Mouse (Mus musculus): ENCODE data around the gene Srpk1.

Srpk1 gene

DNA sequence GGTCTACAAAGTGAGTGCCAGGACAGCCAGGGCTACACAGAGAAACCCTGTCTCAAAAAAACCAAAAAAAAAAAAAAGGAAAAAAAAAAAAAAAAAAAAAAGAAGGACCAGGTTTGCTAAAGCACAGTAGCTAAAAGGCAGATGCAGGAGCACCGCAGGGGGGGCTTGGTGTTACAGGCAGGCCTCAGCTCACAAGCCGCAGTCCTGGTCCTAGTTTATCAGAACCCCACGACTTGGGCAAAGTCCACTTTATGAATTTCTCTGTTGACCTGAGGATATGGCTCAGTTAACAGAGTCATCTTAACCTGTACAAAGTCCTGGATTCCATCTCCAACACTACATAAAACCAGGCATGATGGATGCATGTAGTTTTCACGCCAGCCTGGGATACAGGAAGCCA, 7.2 kb downstream of the Srpk1 start:
- in situ Hi-C loops (cut with MboI, MseI), result no loop called here

DNA sequence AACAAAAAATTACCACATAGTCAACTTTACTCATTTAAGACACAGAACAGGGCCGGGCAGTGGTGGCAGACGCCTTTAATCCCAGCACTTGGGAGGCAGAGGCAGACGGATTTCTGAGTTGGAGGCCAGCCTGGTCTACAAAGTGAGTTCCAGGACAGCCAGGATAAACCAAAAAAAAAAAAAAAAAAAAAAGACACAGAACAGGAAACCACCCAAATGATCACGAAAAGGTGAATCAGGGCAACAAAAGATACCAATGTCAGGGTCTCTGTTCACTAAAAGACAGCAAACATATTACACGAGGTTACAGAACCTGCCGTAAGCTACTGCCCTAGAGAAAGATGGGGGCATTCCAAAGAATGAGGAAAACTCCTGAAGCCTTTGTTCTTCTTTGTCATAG, 9.4 kb downstream of the Srpk1 start:
- in situ Hi-C loops (cut with MboI, MseI), result no loop called here

DNA sequence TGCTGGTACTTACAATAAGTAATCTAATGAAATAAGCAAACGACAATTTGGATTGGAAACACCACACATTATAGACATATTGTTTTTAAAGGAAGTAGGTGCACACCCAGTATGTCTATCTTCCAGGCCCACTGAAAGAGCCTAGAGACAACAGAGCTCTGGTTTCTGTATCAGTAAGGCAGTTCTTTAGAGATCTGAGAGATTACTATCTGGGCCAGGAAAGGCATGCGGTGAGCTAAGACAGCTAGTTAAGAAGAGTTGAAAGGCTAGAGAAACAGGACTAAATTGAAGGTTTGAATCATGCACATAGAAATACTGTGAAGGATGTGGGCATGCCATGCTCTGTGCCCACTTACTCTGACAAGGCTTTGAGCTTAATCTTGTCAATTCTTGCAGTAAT, 9.9 kb downstream of the Srpk1 start:
- in situ Hi-C loops (cut with MboI, MseI), result no loop called here

DNA sequence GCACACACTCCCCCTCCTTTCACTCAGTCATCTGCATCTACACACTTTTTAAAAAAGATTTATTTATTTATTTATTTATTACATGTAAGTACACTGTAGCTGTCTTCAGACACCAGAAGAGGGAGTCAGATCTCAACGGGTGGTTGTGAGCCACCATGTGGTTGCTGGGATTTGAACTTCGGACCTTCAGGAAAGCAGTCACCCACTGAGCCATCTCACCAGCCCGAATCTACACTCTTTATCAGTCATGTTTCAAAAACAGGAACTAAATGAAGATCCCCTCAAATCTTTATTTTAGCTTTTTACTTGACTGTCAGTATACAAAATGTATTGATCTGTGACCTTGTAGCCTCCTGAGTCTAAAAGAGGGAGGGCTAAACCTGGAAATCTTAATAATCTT, 13.0 kb downstream of the Srpk1 start:
- in situ Hi-C loops (cut with MboI, MseI), result no loop called here

DNA sequence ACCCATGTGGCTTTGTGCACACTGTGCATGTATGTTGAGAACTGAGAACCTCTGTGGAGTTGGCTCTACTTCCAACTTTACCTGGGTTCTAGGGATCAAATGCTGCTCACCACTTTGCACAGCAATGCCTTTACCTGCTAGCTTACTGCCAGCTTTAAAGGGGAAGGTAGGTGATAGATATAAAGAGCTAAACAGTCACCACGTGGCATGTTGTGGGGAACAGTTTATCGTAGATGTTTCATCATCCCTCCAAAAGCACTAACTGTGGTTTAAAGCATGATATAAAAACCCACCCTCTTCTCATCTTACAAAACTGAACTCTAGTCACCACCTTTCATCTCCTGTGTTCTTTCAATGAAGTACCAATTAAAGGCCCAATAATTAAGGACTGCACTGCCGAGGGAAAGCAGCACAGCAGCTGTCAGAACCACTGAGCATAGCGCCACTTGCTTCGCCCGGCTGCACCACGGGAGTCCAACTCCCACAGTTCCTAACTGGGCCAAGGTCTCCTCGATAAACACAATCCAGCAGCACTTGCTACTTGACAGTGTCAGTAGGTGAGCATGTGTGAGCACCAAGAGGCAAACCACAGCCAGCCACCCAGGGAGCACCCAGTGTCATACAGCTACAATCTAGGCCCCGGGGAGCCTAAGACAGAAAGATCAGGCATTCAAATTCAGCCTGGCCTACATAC, 20.8 kb downstream of the Srpk1 start:
- in situ Hi-C loops (cut with MboI, MseI), result no loop called here

DNA sequence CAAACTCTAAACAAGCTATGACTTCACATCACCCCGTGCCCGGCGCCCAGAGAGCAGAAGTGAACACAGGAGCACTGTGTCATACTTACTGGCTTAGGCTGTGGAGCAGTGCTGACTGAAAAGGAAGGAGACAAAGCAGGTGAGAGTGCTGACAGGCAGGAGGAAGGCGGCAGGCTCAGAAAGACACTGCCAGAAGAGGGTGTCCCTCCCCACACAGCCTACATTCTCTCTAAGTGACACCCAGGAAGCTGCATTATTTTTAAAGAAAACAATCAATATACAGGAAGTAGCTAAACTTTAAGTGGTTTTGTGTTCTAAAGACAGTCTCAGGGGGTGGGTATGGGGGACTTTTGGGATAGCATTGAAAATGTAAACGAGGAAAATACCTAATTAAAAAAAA, 21.7 kb downstream of the Srpk1 start:
- in situ Hi-C loops (cut with MboI, MseI), result no loop called here

DNA sequence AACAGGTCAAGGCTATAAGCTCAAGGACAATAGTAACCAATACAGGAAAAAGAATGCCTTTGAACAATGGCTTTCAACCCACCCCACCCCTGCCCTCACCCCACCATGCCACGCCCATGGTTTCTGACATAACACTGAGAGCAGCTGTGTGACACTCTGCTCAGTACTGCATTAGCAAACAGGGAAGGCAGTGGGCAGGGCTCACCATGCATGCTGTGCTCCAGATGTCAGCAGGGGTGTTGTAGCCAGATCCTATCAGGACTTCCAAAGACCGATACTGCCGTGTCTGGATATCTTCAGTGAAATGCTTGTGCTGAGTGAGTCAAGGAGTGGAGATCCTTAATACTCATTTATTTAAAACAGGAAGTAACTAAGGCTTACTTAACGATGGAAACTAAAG, 28.5 kb downstream of the Srpk1 start:
- in situ Hi-C loops (cut with MboI, MseI), result no loop called here

DNA sequence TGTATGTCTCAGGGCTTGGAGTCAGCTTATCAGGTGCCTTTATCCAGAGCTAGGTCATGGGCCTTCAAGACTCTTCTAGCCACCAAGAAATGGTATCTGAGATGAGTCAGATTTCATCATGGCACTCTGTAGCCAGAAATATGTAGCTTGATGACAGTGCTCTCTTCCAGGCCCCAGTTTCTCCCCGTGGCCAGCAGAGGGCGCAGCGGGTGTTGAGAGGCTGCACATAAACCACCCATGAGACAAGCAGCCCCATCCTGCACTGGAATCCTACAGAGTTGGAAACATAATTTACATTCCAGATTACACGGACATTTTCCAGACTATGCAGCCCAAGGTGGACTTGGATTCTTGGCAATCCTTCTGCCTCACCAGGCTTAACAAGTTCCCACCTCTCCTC, 29.5 kb downstream of the Srpk1 start:
- in situ Hi-C loops (cut with MboI, MseI), result no loop called here

DNA sequence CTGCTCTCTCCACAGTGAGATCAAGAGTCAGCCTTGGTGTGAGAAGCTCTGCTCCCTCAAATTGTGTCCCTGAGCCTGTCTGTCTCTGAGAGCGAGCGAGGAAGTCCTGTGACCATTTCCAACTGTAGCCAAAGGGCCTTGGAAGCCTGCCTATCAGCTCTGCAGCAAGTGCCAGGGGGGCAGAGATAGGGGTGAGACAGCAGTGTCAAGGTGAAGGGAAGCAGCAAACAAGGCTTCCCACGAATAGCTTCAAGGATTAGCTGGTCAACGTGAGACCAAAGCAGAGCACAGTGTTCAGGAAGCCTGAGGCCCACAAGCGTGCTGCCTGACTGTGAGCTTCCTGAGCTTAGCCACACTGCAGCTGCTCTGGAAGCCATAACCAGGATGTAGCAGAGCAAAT, 31.0 kb downstream of the Srpk1 start:
- in situ Hi-C loops (cut with MboI, MseI), result no loop called here

DNA sequence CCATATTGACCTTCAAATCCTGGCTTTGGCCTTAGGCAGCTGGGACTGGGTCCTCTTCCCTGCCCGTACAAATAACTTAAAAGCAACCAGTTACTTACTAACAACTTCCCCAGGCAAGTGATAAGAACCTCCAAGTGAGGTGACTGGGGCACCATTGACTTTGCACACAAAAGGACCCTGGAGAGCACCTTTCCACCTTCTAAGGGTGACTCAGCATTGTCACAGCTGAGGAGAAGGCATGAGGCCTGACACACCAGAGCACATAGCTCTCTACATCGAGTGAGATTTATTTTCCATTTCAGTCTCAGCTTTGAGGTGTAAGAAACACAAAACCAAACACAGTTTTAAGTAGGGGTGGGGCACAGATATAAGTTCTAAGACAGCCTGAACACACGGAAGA, 31.9 kb downstream of the Srpk1 start:
- in situ Hi-C loops (cut with MboI, MseI), result no loop called here

DNA sequence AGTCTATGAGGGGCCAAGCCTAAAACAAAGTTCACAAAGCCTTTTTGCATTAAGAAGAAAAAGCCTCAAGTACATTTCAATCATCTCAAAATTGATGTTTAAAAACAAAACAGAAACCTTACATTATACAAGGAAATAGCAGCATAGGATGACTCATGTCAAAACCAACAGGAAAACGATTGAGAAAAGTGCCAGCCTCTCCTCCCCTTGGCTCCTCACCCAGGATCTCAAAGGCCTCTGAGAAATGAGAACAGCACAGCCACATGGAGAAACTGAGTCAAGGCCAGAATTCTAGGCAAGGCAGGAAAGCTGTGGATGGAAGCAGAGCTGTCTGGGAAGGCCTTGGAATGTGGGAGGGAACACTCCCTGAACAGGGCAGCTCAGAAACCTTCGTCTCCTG, 33.9 kb downstream of the Srpk1 start:
- in situ Hi-C loops (cut with MboI, MseI), result no loop called here

DNA sequence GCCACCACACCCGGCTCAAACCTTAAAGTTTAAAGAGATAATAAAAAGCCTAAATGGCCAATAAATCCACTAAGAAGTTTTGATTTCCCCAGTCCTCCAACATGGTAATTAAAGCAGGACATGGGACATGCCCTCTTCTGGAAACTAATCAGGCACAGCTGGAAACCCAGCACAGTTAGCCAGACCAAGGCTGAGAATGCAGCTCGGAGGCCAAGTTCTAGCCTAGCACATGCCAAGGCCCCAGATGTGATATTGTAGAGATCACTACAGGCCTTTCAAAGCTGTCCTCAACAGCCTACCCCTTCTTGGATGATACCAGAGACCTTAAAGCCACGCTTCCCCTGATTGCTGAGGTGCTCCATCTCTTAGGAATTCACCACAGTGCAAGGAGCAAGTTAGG, 36.0 kb downstream of the Srpk1 start:
- in situ Hi-C loops (cut with MboI, MseI), result no loop called here

DNA sequence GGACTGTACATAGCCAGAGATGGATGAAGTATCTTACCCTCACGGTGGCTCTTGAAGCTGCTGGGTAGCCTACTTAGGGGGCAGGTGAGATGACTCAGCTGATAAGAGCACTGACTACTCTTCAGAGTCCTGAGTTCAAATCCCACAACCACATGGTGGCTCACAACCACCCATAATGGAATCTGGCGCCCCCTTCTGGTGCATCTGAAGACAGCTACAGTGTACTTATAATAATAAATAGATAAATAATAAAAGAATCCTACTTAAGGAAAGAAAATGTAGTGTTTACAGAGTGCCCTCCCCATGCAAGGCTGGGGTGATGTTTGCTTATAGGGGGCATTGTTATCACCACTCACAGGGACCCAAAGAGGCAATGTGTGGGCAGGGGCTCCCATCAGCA, 41.5 kb downstream of the Srpk1 start:
- in situ Hi-C loops (cut with MboI, MseI), result no loop called here

DNA sequence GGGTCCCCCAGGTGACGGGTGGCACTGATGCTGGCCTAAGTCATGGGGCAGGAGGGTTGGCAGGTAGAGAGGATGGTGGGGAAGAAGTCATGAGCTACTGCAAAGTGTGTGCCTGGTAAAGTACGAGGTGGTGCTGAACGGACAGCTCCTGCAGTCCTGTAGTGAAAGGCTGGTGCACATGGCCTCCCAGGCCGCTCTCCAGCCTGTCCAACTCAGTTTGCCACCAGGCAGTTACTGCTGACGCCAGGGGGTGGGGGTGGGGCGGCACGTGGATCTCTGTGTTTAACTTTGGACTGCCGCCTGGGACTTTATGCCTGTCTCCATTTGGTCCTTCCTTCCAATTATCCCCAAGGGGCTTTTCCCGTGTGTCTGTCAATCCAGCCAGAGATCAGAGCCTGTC, 42.1 kb downstream of the Srpk1 start:
- in situ Hi-C loops (cut with MboI, MseI), result no loop called here

DNA sequence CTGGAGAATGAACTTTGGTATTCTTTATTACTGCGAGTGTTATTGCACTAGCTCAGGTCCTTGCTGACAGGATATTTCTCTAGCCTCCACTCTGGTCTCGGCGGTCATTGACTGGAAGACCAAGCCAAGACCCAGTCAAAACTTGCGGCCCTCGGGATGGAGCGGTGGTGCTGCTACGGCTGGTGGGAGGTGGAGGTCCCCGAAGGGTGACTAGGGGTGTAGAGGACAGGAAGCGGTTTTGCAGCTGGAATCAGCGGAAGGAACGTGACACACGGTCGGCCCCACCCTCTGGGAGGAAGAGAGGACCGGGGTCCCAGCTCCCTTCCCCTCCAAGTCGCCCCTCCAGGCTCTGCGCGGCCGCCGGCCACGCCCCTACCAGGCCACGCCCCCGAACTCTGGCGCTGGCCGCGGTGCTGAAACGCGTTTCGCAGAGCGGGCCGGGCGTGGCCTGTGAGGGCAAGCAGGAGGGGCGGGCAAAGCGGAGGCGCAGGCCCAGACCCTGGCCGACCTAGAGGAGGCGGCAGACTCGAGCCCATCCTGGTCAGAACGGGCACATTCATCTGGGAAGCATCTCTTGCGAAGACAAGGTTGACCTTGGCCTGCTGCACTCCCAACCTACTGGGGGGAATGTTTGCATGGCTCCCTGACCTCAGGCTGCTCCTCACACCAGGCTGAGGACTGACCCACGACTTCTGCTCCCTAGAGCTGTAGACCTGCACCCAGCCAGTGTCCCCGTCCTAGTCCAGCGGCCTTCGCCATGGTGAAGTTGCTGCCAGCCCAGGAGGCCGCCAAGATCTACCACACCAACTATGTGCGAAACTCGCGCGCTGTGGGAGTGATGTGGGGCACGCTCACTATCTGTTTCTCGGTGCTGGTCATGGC, 47.0 kb downstream of the Srpk1 start, which contains the start of gene Lhfpl5:
Gene Lhfpl5 (plus strand): TSS at position 398 of the 882 bp plus-strand sequence.
- in situ Hi-C loops (cut with MboI, MseI), result no loop called here

DNA sequence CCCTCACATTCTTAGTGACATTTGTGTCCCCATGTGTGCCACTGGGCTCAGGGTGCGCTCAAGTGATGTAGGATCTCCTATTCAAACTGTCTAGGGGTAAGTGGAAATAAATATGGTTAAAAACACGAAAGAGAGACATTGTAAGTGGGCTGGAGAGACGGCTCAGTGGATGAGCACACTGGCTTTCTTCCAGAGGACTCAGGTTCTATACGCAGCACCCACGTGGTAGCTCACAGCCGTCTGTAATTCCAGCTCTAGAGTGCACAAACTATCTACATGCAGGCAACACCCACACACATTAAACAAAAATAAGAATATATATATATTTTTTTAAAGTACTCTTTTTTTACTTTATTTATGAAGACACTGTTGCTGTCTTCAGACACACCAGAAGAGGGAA, 49.6 kb downstream of the Srpk1 start:
- in situ Hi-C loops (cut with MboI, MseI), result no loop called here

DNA sequence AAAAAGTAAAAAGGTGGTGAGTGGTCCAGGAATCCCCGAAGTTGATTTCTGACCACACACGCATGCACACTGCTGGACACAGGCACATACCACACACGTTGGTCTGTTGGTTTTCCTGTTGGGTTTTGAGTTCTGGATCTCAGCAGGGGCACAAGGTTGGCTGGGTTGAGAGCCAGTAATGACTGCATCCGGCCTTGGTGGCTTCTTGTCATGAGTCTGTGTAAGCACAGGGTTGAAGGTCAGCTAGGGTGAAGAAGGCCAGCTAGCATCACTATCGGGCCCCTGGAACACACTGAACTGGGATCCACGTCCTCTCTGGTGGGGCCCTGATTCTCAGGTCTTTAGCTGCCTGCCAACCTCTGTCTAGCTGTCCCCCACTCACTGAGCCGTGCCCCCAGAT, 50.0 kb downstream of the Srpk1 start:
- in situ Hi-C loops (cut with MboI, MseI), result no loop called here

DNA sequence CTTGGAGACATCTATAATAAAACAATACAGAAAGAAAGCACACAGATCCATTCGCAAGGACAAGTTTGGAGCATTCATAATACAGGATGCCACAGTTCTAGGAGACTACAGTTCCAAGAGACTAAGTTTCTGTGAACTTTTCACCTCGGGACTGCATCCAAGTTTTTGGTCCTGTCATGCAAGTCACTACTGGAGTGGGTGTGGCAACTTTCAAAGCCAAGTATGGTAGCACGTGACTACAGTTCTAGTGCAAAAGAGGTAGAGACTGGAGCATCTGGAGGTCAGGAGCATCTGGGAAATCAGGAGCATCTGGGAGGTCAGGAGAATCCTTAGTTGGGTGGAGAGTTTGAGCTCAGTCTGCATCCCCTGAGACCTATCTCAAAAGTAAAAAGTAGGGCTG, 50.6 kb downstream of the Srpk1 start:
- in situ Hi-C loops (cut with MboI, MseI), result no loop called here

DNA sequence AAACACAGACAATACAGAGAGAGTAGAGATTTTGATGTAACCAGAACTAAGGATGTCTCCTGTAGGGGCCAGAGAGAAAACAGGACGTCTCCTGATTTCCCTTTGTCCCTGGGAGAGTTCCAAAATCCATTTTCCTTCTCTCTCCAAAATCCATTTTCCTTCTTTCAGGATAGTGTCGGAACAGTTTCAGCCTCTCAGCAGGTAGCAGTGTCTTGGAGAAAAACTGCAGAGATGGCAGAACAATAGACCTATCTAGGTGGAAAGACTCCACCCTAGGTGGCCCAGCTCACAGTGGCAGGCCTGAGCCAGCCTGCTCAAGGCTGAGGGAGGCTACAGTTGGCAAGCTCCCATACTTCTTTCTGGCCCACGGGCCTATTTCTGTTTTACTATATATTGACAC, 55.0 kb downstream of the Srpk1 start:
- in situ Hi-C loops (cut with MboI, MseI), result no loop called here

DNA sequence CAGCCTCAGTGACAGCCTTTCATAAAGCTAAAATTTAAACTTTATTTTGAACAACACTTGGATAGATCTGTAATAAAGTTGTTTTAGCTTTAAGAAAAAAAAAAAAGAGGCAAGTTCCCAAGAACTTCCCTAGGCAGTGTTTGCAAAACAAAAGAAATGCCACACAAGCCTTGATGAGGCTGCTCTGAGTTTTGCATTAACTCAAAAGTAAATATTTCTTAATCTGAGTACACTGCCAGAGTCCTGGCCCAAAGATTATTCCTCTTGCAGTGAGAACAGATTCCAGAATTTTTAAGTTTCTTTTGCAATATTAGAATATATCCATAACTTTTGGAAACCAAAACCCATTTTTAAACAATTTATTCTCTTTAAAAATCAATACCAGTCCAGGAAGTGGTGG, 57.3 kb downstream of the Srpk1 start:
- in situ Hi-C loops (cut with MboI, MseI), result no loop called here

DNA sequence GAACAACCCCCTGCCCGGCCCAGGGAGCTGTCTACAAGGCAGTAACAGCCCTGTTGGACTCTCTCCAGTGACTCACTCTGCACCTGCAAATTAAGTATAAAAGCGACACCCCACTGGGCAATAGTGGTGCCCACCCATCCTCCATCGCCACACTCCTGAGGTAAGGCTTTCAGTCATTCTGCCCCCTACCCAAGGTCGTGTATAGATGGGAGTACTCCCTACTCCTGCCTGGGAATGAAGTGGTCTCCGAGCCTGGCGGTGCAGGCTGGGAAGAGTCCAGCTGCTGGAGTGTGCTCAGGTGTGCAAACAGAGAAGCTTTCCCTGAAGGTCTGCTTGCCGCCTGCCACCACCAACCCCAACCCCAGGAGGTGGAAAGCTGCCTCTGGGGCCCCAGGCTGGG, 60.9 kb downstream of the Srpk1 start:
- in situ Hi-C loops (cut with MboI, MseI), result no loop called here

DNA sequence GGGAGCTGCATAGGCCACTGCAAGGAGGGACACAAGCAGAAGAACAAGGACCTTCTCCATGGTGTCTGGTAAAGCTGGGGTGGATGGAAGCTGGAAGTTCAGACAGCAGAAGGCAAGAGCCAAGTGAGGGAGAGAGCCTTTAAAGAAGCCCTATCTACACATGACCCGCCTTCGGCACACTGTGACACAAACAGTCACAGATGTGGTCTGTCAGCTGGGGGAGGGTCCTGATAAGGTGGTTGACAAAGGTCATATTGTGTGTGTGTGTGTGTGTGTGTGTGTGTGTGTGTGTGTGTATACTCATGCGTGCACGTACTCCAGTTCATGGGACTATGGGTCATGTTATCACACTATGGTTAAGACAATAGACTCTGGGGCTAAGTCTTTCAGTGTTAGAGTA, 61.9 kb downstream of the Srpk1 start, which contains the start of gene Clps:
Gene Clps (minus strand): TSS at position 169 of the 400 bp plus-strand sequence.
- in situ Hi-C loops (cut with MboI, MseI), result no loop called here

DNA sequence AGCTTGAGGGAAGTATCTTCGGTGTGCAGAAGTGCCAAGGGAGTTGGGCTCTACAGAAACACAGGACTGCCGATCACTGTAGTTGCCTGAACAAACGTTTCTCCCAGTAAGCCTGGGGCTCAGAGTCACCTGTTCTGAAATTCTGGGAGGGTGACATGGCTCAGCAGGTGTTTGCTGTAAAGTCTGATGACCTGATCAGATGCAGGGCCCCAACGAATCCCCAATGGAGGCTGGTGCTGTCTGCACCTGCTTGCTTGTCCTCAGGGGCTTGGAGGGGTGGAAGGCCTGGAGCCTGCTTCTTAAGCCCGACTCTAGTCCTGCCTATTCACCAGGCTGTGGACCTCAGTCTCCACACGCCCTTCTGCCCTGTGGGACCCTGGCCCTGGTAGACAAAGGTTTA, 64.7 kb downstream of the Srpk1 start:
- in situ Hi-C loops (cut with MboI, MseI), result no loop called here

Measured in T-helper 17 cell (primary cell).